Mouse (Mus musculus): ENCODE measurements around the gene Oprl1.

The Oprl1 gene

GRCm38 (mm10) chr2:181714903-181715326 lies at the start of gene Oprl1:
Gene Oprl1 (plus strand): TSS chr2:181715016.
- peak; percentile 20 for DNase-seq (ENCODE audit: low read depth, low spot score)

GRCm38 (mm10) chr2:181670285-181670912 lies 44.4 kb upstream of the Oprl1 start:
- DNase-seq (ENCODE audit: low read depth, low spot score), result no peak

- no peak for DNase-seq (ENCODE audit: low read depth, low spot score)
Observed at GRCm38 (mm10) chr2:181670913-181671311, 43.9 kb upstream of the Oprl1 start.

DNA sequence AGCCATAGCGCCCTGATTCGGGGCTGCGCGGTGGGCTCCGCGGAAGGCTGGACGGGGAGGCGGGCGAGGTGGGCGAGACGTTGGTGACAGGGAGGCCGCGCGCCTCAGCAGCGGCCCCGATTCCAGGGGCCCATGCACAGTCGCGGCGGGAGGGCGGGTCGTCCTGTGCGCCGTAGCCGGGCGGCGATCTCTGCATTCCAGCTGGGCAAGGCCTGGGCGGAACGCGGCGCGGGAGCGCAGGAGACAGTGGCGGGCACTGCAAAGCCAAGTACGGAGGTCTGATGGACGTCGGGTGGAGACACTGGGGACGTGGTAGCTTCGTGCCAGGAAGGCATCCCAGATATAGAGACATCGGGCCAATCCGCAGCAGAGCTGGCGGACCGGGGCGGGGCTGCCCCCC lies 43.5 kb upstream of the Oprl1 start, which contains the start of gene Sox18:
Gene Sox18, minus strand, starts transcription at position 315 of the 400 bp plus-strand sequence.
- no peak for DNase-seq (ENCODE audit: low read depth, low spot score)

GRCm38 (mm10) chr2:181671984-181672383 lies 42.8 kb upstream of the Oprl1 start:
- DNase-seq (ENCODE audit: low read depth, low spot score), result no peak

DNA sequence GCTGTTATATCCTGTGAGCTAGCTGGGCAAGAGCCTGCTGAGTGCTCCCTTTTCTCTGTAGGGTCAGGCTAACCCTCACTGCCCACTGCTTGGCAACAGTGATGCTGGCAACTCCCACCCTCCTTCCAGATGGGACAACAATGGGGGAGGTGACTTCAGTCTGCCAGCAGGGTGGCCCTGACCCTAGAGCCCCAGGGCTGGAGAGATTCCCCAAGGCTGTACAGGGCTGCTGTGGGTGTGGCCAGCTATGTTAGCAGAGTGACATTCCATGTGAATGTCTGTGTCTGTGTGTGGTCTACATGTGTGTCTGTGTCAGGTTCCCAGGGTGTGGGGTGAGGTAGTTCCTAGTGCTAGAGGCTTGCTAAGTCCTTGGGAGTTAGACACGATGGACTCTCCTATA lies 41.3 kb upstream of the Oprl1 start:
- DNase-seq (ENCODE audit: low read depth, low spot score), result no peak

GRCm38 (mm10) chr2:181674934-181675333 lies 39.9 kb upstream of the Oprl1 start:
- DNase-seq (ENCODE audit: low read depth, low spot score), result no peak

GRCm38 (mm10) chr2:181675454-181675853 lies 39.4 kb upstream of the Oprl1 start:
- DNase-seq (ENCODE audit: low read depth, low spot score), result no peak

DNA sequence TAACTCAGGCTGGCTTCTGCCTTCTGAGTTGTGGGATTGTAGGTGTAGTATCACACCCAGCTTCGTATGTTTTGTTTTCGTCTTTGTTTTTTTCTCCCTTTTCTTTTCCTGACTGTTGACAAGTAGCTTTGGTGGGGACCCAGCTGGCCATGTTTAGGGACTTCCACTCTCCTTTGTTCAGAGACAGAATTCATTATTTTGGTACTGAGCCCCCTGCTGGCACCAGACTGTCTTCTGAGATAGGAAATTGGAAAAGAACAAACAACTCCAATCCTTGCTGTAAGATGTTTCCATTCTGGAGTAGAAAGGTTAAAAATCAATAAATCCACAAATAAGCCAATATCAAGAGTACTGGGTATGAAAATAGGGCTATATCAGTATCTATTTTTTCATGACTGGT lies 38.4 kb upstream of the Oprl1 start:
- no peak for DNase-seq (ENCODE audit: low read depth, low spot score)

GRCm38 (mm10) chr2:181677096-181677754 lies 37.6 kb upstream of the Oprl1 start:
- DNase-seq (ENCODE audit: low read depth, low spot score), result no peak

GRCm38 (mm10) chr2:181677755-181678098 lies 37.1 kb upstream of the Oprl1 start:
- no peak for DNase-seq (ENCODE audit: low read depth, low spot score)

DNA sequence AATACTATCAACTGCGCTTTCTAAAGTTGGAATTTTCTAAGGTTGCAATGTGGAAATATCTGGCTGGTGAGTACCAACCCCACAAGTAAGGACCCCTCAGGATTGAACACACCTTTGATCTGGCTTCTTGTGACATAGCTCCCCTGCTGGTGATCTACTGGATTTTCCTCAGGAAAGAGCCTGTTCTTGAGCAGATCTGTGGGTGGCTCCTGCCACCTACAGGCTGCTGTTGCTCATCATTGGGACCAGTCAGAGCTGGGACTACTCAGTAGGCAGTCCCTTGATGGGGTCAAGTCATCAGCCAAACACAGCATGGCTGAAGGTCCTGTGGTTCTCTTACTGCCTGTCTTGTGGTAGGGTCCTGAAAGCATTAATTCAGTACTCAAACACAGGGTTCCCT lies 36.0 kb upstream of the Oprl1 start:
- DNase-seq (ENCODE audit: low read depth, low spot score), result peak; percentile 87

DNA sequence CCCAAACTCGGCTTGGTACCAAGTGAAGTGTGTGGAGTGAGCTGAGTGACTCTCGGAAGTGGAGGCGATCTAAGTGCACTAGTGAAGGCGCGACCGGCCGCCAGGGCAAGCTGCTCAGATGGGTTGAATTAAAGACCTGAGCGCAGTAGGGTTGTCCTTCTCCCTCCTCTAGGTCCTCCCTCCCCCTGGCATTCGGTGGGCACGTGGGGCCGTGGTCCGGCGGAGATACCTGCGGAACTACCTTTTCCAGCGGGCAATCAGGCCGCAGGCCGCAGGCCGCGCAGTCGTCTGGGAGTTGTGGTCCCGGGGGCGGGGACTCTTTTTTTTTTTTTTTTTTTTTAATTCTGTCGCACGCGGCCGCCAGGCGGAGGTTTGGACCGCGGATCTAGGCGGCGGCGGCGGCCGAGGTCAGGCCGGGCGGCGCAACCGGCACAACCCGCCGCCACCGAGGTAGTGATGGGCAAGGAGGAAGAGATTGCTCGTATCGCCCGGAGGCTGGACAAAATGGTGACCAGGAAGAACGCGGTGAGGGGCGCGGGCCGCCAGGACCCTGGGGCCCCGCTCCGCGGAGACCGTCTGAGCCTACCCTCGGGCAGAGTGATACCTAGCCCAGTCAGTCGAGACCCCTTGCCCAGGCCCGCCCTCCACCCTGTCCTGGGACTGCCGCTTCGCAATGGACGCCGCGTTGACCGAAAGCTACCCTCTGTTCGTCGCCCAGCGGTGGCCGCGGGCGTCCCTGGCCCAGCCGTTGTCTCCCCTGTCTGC lies 34.7 kb upstream of the Oprl1 start, which contains the start of gene Tcea2:
Gene Tcea2, plus strand, starts transcription at position 360 of the 765 bp plus-strand sequence.
- peak; percentile 75 for DNase-seq (ENCODE audit: low read depth, low spot score)

GRCm38 (mm10) chr2:181680716-181681117 lies 34.1 kb upstream of the Oprl1 start:
- peak; percentile 54 for DNase-seq (ENCODE audit: low read depth, low spot score)

DNA sequence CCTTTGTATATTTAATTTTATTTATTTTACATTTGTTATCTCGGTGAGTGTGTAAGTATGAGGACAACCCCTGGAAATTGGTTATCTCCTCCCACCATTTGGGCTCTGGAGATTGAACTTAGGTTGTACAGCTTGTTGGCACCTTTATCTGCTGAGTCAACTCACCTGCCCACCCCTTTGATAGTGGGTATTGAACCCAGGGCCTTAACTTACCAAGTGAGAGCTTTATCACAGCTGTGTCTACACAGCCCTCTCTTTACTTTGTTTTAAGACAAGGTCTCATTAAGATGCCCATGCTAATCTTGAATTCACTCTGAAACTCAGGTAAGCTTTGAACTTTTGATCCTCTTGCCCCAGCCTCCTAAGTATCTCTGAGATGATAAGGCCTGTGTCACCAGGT lies 32.8 kb upstream of the Oprl1 start:
- no peak for DNase-seq (ENCODE audit: low read depth, low spot score)

DNA sequence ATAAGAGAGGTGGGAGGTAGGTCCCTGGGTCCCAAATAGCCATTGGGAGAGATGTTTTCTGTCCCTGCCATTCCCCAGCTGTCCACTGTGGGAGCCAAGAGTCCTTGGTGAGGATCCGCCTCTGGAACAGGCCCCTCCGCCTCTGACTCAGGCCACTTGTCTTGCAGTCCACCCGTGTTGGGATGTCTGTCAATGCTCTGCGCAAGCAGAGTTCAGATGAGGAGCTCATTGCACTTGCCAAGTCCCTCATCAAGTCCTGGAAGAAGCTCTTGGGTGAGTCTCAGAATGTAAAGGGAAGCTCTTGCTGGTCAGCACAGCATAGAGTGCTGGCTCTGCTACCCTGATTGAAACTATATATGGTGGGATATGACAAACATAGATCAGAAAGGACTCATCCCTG lies 31.4 kb upstream of the Oprl1 start:
- no peak for DNase-seq (ENCODE audit: low read depth, low spot score)

- no peak for DNase-seq (ENCODE audit: low read depth, low spot score)
Observed at GRCm38 (mm10) chr2:181684713-181685112, 30.1 kb upstream of the Oprl1 start.

GRCm38 (mm10) chr2:181685686-181686085 lies 29.1 kb upstream of the Oprl1 start:
- DNase-seq (ENCODE audit: low read depth, low spot score), result no peak

DNA sequence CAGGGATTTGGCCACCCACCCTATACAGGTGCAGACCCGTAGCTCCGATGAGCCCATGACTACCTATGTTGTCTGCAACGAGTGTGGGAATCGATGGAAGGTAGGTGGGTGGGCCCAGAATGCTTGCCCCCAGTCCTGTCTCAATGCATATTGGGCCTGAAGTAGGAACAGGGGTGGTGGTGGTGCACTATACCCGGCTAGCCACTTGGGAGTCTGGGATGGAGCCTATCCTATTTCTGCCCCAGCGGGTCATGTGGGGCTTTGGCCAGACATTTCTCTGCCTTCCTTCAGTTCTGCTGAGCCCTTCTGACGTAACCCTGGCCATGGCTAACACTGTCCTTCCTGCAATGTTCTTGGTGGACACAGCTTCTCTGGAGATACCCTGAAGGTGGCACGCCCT lies 27.2 kb upstream of the Oprl1 start:
- no peak for DNase-seq (ENCODE audit: low read depth, low spot score)

- no peak for DNase-seq (ENCODE audit: low read depth, low spot score)
Observed at GRCm38 (mm10) chr2:181689466-181690160, 25.2 kb upstream of the Oprl1 start.

GRCm38 (mm10) chr2:181691083-181691482 lies 23.7 kb upstream of the Oprl1 start:
- DNase-seq (ENCODE audit: low read depth, low spot score), result no peak

DNA sequence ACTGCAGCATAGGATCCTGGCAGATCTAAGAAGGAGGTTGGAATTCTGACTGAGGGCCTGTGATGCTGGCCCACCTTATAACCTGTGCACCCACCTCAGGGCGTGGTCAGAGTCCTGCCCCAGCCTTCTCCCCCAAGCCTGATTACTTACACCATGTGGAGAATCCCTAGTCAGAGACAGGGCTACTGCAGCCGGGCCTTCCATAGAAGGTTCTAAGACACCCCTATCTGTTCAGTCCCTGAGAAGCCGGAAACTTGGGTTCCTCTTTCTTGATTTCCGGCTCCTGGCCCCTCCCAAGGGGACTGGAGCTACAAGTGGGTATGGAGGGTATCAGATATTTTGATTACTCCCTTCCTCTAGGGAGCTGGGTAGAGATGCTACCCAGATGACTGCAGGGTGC lies 23.2 kb upstream of the Oprl1 start:
- peak; percentile 49 for DNase-seq (ENCODE audit: low read depth, low spot score)

All from CD4-positive, CD25-positive, alpha-beta regulatory T cell, adult 2 months (primary cell).